Mouse (Mus musculus) liver, postnatal 0 days (tissue): ENCODE data around the gene Bnip1. TPM values are rescaled to one million over a fixed set of nuclear protein-coding genes. Genes with fewer than 3 reads are reported as not detected.

Source experiments
- ATAC-seq: fragments of 200-750 bp; cut with Nextera tagmentation; 2 replicates; pipeline ENCODE4 v1.8.0; 2017; ENCODE audit warnings: mild to moderate bottlenecking, moderate library complexity
- DNase-seq: peaks from one replicate; pipeline ENCODE4 v3.0.0-alpha.2; 2016
- H3K27ac ChIP-seq: fragments of 300-500 bp; sonication (generic); 2 replicates; pipeline ENCODE4 v1.5.1; 2014; ENCODE audit warnings: antibody characterized with exemption, moderate library complexity, mild to moderate bottlenecking, low read depth
- H3K27me3 ChIP-seq: fragments of 300-500 bp; sonication (generic); 2 replicates; pipeline ENCODE4 v1.6.1; 2014; ENCODE audit warnings: low read length, control low read depth, mixed read lengths; ENCODE audit not compliant: insufficient read depth
- H3K36me3 ChIP-seq: fragments of 300-500 bp; sonication (generic); replicated peaks from 2 replicates; pipeline ENCODE4 v1.6.1; 2014; ENCODE audit warnings: mild to moderate bottlenecking, control low read depth, low read length, moderate library complexity, mixed read lengths; ENCODE audit not compliant: insufficient read depth
- H3K4me1 ChIP-seq: fragments of 300-500 bp; sonication (generic); 2 replicates; pipeline ENCODE4 v1.6.1; 2014; ENCODE audit warnings: antibody characterized with exemption, mild to moderate bottlenecking, control low read depth; ENCODE audit not compliant: insufficient read depth
- H3K4me2 ChIP-seq: fragments of 300-500 bp; sonication (generic); 2 replicates; pipeline ENCODE4 v1.6.1; 2014; ENCODE audit warnings: low read depth, mild to moderate bottlenecking, low read length, moderate library complexity, mixed read lengths
- H3K4me3 ChIP-seq: fragments of 300-500 bp; sonication (generic); 2 replicates; pipeline ENCODE4 v1.5.1; 2014; ENCODE audit warnings: low read depth, low read length
- H3K9ac ChIP-seq: fragments of 300-500 bp; sonication (generic); replicated peaks from 2 replicates; pipeline ENCODE4 v1.6.1; 2014; ENCODE audit warnings: mild to moderate bottlenecking, moderate library complexity
- H3K9me3 ChIP-seq: fragments of 300-500 bp; sonication (generic); 2 replicates; pipeline ENCODE4 v1.6.1; 2016; ENCODE audit warnings: mild to moderate bottlenecking, control low read depth, low read length, mixed read lengths
- CTCF ChIP-seq: sonication (generic); IDR thresholded peaks from 2 replicates; pipeline ENCODE4 v1.5.1; 2016; ENCODE audit warnings: antibody characterized with exemption, low read depth
- EP300 ChIP-seq: IDR thresholded peaks from 2 replicates; pipeline ENCODE4 v1.6.1; 2016; ENCODE audit warnings: antibody characterized with exemption, low read depth, mild to moderate bottlenecking
- WGBS: fragments of 180-500 bp; shearing (Covaris S2); extraction: QIAGEN DNeasy Blood & Tissue Kit; methylation state at CpG from one replicate; pipeline ENCODE4 v1.1.7; 2014; ENCODE audit not compliant: insufficient replicate concordance; 5-methylcytosine and 5-hydroxymethylcytosine counted together
- polyA plus RNA-seq: library from polyadenylated mRNA; unstranded; fragments of >200 nt; fragmentation: Nextera tagmentation; extraction: Ambion mirVana; gene quantifications from 2 replicates; pipeline ENCODE4 v1.2.1, GENCODE M21; 2015

The Bnip1 gene
- polyA plus RNA-seq, 1 experiment from 2014 or later: 19.7 TPM

GRCm38 (mm10) chr17:26841981-26842380 lies 61.1 kb downstream of the Bnip1 start:
- no peaks in the 10 kb centered on the region for H3K9me3 ChIP-seq
- no peaks in the 10 kb centered on the region for H3K36me3 ChIP-seq
- no peak for ATAC-seq
- WGBS: 7% methylated on average over 5 of the region's 5 CpGs
- H3K27ac ChIP-seq: no peak overlapping the region
- H3K27me3 ChIP-seq: peaks cover 96% of the 10 kb centered on the region
- peaks cover 5% of the 10 kb centered on the region for H3K4me1 ChIP-seq
- DNase-seq: peak; percentile 5
- no peak overlapping the region for H3K4me2 ChIP-seq
- no peak overlapping the region for H3K4me3 ChIP-seq
- H3K9ac ChIP-seq: no peak overlapping the region
- TF ChIP-seq EP300 (no peak), CTCF (no peak)

Other genes with a start within 250 kb of the Bnip1 start
- 34.4 and 35.0 TPM in 2 replicates for gene Ergic1, start 219.6 kb upstream of the Bnip1 start, polyA plus RNA-seq
- 13.4 and 14.2 TPM in 2 replicates for gene Dusp1, start 218.9 kb upstream of the Bnip1 start, polyA plus RNA-seq
- gene Atp6v0e, start 117.8 kb upstream of the Bnip1 start, polyA plus RNA-seq: 122 and 126 TPM in 2 replicates
- gene Crebrf, start 65.4 kb upstream of the Bnip1 start, polyA plus RNA-seq: 5.8 and 7.5 TPM in 2 replicates
- not detected in 2 replicates for gene Nkx2-5, start 63.9 kb downstream of the Bnip1 start, polyA plus RNA-seq
- gene Kifc5b, start 136.0 kb downstream of the Bnip1 start, polyA plus RNA-seq: 1.6 and 2.7 TPM in 2 replicates
- 2.5 and 2.7 TPM in 2 replicates for gene Phf1, start 152.0 kb downstream of the Bnip1 start, polyA plus RNA-seq
- gene Cuta, start 158.5 kb downstream of the Bnip1 start, polyA plus RNA-seq: 83.4 and 87.1 TPM in 2 replicates
- gene Syngap1, start 160.2 kb downstream of the Bnip1 start, polyA plus RNA-seq: 0.19 and 0.33 TPM in 2 replicates
- gene Zbtb9, start 192.1 kb downstream of the Bnip1 start, polyA plus RNA-seq: 3.3 and 4.4 TPM in 2 replicates
- gene Bak1, start 247.9 kb downstream of the Bnip1 start, polyA plus RNA-seq: 2.7 and 2.9 TPM in 2 replicates